Mouse (Mus musculus) embryonic fibroblast, embryonic 13.5 days (primary cell): ENCODE data around the gene Hdc. TPM values are rescaled to one million over a fixed set of nuclear protein-coding genes. Genes with fewer than 3 reads are reported as not detected.

Experiments used
- H3K27ac ChIP-seq: 2 replicates; pipeline ENCODE4 v1.5.1; 2012; ENCODE audit warnings: low read length, control low read depth, inconsistent platforms; ENCODE audit not compliant: insufficient read depth
- H3K4me1 ChIP-seq: 2 replicates; pipeline ENCODE4 v1.6.1; 2011; ENCODE audit warnings: low read length; ENCODE audit not compliant: control insufficient read depth, insufficient read depth
- H3K4me3 ChIP-seq: 2 replicates; pipeline ENCODE4 v1.5.1; 2011; ENCODE audit warnings: mild to moderate bottlenecking, control low read depth, low read length; ENCODE audit not compliant: insufficient read depth
- CTCF ChIP-seq: IDR thresholded peaks from 2 replicates; pipeline ENCODE4 v1.5.1; 2011; ENCODE audit warnings: mild to moderate bottlenecking, control low read depth, low read length, moderate library complexity, borderline replicate concordance; ENCODE audit not compliant: insufficient read depth
- POLR2A ChIP-seq: IDR thresholded peaks from 2 replicates; pipeline ENCODE4 v1.6.1; 2011; ENCODE audit warnings: low read depth, mild to moderate bottlenecking, control low read depth, low read length, moderate library complexity
- polyA plus RNA-seq: library from polyadenylated mRNA; stranded (reverse); fragments of >200 nt; gene quantifications from 2 replicates; pipeline ENCODE4 v1.2.4, GENCODE M21; 2011; ENCODE audit warnings: low read depth; ENCODE audit not compliant: missing spikeins, insufficient read length

The Hdc gene
- not detected in 2 replicates for polyA plus RNA-seq

DNA sequence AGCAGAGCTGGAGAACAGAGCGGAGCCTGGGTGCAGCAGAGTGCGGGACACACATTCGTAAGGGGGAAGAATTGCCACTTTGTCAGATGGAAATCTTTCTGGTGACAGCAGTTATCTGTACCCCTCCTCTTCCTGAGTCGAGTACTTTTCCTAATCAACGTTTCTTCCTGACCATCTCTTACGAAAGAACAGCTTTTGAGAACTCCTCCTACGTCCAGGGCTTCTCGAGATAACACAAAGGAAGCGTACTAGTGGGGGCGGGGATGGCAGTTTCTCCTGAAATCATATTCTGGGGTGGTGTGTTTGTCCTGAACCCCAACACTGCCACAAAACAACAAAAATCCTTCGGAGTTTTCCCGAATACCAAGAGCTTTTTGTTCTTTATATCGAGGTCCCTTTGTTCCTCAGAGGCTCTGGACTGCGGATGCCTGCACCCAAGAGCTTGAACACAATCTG lies at the start of gene Hdc:
TSS of gene Hdc (minus strand) at position 51 of the 456 bp plus-strand sequence.
- Histone ChIP-seq H3K4me3 (no peak within 1 kb of the TSS), H3K27ac (no peak within 1 kb of the TSS), H3K4me1 (no peaks in the 10 kb centered on the region)
- no peak for TF ChIP-seq POLR2A
- TF ChIP-seq CTCF: no peak

DNA sequence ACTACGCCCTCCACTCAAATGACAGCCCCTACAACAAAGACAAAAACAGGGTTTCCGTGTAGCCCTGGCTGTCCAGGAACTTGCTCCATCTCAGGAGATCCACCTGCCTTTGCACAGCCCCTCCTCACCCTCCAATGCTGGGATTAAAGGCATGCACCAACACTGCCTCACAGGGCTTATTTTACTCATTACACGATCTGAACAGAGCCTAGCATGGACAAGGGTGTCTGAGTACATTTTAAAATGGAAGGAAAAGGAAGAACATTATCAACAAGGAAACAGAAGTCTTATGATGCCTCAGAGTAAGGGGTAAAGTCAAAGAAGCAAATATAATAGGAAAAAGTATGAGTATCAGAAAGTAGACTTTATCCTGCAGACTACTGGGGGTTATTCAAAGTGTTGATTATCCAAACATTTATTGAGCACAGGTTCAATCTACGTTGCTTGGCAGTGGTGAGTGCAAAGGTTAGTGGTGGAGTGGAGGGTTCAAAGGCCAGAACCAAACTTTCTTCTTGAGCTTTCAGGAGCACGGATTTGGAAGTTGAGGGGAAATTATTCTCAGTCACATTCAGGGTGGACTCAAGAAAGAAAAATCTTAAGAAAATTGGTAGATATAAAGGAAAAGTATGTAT lies 49.6 kb upstream of the Hdc start:
- TF ChIP-seq CTCF (no peak), POLR2A (no peak)
- Histone ChIP-seq H3K27ac (no peak overlapping the region), H3K4me3 (no peak overlapping the region), H3K4me1 (peaks cover 3% of the 10 kb centered on the region; the same call in 1 of the 2 replicates)

DNA sequence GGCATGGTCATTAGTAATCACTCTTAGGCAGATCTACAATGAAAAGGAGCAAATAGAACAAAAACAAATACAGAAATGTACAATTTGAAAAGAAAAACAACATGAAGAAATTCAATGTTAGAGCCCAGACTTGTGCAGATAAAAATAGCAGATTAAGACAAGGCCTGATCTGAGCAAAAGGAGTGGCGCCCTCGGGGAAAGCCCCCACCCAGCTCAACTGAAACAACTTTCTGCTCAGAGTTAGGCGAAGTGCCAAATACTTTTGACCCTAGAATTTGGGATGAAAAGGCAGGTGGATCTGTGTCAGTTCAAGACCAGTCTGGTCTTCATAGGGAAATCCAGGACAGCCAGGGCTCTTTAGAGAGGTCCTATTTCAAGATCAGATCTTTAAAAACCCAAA lies 46.9 kb upstream of the Hdc start:
- no peaks in the 10 kb centered on the region for H3K4me1 ChIP-seq
- H3K27ac ChIP-seq: no peak overlapping the region
- no peak for TF ChIP-seq POLR2A
- TF ChIP-seq CTCF: no peak
- no peak overlapping the region for H3K4me3 ChIP-seq

DNA sequence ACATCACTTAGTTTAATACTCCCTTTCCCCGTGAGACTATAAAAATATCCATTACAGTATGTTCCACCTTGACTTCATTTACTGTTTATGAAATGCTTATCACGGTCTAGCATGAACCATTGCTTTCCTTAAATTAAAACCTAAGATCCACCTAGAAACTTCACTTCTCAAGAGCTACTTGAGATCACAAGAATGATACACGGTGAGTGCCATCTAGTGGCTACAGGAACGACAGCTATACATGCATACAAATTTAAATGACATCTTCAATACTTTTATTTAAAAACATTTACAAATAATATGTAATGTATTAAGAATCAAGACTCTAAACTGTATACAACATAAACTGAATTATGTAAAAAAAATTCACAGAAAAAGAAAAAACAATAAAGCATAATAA lies 44.4 kb upstream of the Hdc start:
- Histone ChIP-seq H3K4me1 (no peaks in the 10 kb centered on the region), H3K27ac (no peak overlapping the region), H3K4me3 (no peak overlapping the region)
- TF ChIP-seq POLR2A (no peak), CTCF (no peak)

DNA sequence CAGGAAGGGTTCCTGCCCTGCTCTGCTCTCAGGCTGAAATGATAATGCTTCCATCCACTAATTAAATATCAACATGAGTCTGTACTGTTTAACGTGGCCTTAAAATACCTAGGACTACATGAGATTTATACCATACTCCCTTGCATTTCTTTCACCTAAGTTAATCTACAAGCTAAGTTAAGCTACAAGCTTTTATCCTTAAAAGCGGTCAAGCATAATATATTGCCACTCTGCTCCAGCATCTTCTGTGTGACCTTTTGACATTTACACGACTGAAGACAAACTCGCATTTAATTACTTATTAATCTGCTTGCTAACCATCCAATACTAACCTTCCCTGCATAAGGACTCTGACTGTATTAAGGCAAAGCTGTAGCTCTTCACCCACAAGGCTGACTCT lies 33.8 kb upstream of the Hdc start:
- Histone ChIP-seq H3K4me3 (no peak overlapping the region), H3K4me1 (no peaks in the 10 kb centered on the region), H3K27ac (no peak overlapping the region)
- TF ChIP-seq CTCF (no peak), POLR2A (no peak)

DNA sequence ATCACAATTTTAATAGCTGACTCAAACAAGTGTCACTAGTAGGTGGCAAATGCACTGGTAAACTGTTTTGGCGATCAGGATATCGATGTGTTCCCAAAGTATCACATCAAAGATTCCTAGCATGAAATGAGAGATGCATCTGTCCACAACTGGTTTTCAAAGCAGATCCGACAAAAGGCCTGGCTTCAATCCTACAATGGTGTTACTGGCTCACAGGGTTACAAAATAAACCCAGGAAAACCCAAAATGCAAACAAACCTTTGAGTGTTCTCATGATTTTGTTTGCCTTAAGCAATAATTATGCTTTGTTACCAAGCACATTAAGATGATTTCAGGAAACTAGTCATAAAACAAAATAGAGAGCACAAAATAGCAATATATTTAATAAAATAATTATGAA lies 28.7 kb upstream of the Hdc start:
- no peaks in the 10 kb centered on the region for H3K4me1 ChIP-seq
- H3K27ac ChIP-seq: no peak overlapping the region
- TF ChIP-seq CTCF (no peak), POLR2A (no peak)
- no peak overlapping the region for H3K4me3 ChIP-seq

DNA sequence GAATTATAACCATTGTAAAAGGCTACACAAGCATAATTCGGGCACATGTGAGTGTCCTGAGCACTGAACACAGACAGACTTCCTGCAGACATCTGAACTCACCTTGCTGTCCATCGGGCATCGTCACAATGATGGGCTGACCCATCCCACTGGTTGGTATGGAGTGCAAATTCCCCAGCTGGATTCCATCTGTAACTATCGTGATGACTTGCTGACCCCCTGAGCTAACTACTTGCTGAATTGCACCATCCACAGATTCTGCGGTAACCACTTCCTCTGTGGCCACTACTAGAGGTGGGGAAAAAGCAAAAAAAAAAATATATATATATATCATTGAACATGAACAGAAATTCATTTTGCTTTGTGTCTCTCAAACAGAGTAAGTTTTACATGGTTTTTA lies 27.4 kb upstream of the Hdc start:
- Histone ChIP-seq H3K4me3 (no peak overlapping the region), H3K27ac (no peak overlapping the region), H3K4me1 (no peaks in the 10 kb centered on the region)
- TF ChIP-seq CTCF (no peak), POLR2A (no peak)

DNA sequence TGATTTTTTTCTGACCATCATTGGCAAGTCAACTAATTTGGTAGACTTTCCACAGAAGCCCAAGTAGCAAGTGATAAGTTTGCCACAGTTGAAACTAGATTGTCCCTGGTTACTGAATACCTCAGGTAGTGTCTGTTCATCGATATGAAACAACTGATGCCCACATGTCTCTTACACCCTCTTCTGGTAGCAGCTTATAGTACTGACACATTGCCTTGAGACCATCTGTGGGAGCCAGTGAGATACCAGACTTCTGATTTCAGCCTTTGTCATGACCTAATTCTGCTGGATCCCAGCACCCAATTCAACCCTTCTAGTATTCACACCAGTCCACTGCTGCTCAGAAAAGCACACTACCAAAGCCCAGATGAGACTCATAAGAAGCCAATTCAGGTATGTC lies 25.7 kb upstream of the Hdc start:
- Histone ChIP-seq H3K27ac (no peak overlapping the region), H3K4me1 (no peaks in the 10 kb centered on the region), H3K4me3 (no peak overlapping the region)
- TF ChIP-seq CTCF (no peak), POLR2A (no peak)

DNA sequence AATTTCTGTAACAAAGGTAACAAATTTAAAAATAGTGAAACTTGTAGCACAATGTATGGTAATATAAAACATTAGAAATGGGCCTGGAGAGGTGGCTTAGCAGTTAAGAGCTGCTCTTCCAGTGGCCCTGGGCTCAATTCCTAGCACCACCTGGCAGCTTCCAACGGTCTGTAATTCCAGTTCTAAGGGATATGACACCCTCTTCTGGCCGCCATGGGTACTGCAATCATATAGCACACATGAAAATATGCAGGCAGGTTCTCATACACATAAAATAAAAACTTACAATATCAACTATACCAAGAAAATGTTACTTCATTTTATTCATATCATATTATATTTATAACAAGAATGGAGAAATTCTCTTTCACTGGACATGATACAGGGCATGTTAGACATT lies 21.2 kb upstream of the Hdc start:
- H3K4me1 ChIP-seq: no peaks in the 10 kb centered on the region
- no peak overlapping the region for H3K4me3 ChIP-seq

DNA sequence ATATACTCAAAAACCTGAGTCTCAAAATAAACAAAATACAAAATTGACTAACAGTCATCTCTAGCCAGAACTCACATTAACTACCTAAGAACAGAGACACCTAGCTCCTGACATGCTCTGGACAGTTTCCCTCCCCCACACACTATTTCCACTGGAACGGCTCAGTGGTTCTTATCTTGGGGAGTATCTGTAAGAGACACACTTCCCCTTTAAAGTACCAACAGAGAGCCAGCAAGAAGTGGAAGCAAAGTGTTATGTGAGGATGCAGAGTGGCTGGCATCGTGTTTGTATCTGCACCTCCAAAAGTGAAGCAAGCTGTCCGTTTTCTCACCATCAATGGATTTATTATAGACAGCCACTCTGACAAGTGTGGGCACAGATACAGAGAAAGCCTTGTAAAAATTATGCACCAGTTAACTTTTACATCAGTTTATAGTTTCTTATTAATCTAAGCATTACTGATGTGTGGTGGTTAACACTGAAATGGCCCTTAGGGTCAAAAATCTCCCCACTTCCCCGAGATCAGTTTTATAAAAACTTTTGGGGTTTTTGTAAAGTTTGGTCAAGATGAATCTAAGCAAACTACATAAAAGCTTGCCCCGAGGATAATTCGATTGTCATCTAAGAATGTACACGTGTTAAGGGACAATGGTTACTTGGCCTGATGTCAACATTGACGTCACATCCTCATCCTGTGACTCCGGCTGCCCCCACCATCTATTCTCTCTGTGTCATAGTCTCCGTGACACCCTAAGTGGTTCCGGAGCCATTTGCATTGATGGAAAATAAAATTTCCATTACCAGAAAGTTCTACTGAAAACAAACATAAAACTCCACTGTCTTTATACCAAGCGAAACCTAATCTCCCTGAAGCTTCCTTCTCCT lies 17.1 kb upstream of the Hdc start:
- Histone ChIP-seq H3K4me1 (no peaks in the 10 kb centered on the region), H3K27ac (no peak overlapping the region), H3K4me3 (no peak overlapping the region)
- TF ChIP-seq CTCF (no peak), POLR2A (no peak)

More for the DNA sequence above, 21.2 kb upstream of the Hdc start:
- TF ChIP-seq CTCF (no peak), POLR2A (no peak)
- H3K27ac ChIP-seq: no peak overlapping the region
